Mouse (Mus musculus): Measurements from ENCODE around the gene Mroh8.
"Not testable (repeated sequence)": the region's sequence is repeated elsewhere in the genome, so short reads cannot be mapped to it uniquely, and the experiment has no call there.

The Mroh8 gene

GRCm38 (mm10) chr2:157287542-157287941, 8.2 kb upstream of the Mroh8 start:
- peak; percentile 69 for DNase-seq

DNA sequence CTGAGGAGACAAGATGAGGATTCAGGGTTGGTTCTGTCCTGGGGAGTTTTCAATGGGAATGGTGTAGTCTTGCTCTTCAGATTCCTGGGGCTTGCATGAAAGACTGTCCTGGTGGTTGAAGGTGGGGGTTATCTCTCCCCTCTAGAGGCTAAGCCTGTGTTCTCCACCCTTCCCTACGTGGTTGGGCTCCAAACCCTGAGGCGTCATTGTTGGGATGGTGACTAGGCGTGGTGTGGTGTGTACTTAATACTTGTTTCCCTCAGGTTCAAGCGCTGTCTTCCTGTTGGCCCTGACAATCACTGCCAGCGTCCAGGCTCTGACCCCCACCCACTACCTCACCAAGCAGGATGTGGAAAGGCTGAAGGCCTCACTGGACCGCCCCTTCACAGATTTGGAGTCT, 4.0 kb upstream of the Mroh8 start:
- no peak for DNase-seq

GRCm38 (mm10) chr2:157278717-157279415, 483 bp downstream of the Mroh8 start, which contains the start of gene Rpn2:
Gene Rpn2, plus strand, starts transcription at chr2:157279017.
- DNase-seq: peak; percentile 97

- DNase-seq: no peak
These were observed 15.5 kb downstream of the Mroh8 start for GRCm38 (mm10) chr2:157263832-157264231.

DNA sequence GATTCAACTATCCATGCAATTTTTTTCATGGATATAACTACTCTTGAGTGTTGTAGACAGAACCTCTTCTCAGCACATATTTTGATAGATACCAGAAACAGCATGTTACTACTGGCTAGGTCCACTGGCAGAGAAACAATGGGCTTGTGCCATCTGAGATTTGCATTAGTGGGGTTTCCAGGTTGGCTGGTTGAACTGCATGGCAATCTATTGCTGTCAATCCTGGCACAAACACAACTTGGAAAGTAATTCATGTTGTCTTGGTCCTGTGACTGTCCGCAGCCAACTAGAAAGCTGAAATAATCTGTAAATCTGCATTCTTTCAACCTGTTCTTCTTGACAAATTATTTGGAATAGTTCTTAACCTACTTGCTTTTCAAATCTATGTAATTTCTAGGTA, 16.2 kb downstream of the Mroh8 start:
- DNase-seq: no peak

GRCm38 (mm10) chr2:157262506-157262905, 16.8 kb downstream of the Mroh8 start:
- no peak for DNase-seq

DNA sequence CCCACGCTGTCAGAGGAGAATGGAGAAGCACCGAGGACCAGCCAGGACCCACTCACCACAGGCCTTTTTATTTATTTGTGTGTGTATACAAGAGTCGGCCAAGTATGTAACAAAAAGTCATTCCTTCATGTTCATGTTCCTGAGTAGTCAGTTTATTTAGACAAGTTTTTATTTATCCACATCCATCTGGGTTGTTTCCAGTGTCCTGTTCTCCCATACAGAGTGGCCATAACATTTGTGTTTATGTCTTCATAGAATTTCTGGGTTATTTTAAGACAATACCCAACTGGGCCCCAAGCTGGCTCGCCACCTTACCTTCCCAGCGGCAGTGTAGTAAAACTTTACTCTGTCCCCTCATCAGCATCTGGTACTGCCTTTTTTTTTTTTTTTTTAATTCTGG, 17.4 kb downstream of the Mroh8 start:
- DNase-seq: no peak

DNA sequence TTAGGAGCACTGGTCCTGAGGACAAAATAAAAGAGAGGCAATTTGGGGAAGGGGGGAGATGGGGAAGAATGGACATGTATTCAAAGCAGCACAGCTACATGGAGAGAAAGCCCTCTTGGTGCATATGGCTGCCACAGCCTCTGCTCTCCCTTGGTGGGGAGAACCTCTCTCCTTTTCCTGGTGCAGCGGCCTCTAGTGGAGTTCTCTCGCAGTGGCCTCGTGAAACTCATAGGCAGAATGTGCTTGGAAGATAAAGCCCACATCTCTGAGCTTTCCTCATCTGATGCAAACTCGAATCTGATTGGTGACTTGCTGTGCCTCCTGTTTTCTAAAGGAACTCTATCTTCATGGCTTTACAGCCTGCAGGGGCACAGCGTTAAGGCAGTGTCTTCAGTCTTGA, 19.6 kb downstream of the Mroh8 start:
- peak; percentile 79 for DNase-seq

DNA sequence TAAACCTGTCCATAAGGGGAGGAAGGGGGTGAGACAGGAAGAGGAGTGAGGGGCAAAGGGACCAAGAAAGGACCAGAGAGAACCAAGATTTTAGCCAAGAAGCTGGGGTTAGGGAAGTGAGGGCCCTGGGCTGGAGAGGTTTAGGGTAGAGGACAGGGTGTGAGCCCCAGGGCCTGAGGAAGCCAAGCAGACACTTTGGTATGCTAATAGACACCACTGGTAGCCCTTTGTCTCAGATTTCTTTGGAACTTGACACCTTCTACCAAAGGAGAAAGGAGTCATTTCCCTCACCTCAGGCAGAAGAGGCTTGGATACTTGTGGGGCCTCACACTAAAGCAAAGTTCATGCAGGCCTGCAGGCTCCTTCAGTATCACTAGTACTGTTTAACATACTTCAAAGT, 31.2 kb downstream of the Mroh8 start:
- no peak for DNase-seq

DNA sequence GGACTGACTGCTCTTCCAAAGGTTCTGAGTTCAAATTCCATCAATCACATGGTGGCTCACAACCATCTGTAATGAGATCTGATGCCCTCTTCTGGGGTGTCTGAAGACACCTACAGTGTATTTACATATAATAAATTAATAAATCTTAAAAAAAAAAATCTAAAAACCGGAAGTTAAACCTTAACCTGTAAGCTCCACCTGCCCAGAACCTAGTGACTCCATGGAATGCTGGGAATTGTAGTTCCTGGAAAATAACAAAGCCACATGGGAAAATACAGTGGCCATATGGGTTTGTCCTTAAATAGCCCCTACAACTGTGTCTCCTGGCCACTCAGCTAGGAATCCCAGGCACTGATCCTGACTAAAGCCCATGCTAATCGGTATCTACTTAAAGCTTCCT, 33.7 kb downstream of the Mroh8 start:
- DNase-seq: no peak

DNA sequence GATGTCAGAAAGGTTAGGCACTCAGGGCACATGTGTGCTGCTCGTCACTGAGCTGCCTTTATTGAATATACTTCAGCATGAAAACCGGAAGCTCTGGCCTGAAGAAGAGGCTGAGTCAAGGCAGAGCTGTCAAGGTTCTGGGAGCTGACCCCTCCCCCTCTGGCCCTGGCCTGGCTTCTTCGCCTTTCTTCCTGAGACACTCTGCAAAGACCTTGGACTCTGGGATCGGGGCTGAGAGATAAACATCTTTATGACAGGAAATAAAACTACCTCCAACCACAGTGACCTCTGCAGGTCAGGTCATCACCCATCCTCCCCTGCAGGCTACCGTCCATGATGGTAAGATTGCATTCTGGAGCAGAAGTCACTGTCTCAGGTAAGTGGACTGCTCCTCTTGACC, 34.3 kb downstream of the Mroh8 start:
- no peak for DNase-seq

DNA sequence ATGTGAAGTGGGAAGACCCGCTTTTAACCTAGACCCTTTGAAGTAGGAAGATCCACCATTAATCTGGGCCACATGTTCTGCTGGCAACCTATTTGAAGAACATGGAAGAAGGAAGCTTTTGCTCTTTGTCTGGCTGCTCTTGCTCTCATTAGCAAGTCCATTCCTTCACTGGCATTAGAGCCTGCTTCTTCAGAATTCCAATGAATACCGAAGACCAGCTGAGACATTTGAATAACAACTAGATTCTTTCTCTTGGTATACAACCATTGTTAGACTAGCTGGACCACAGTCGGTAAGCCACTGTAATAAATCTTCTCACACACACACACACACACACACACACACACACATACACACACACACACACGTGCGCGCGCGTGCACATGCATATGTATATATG, 43.4 kb downstream of the Mroh8 start:
- DNase-seq: no peak

DNA sequence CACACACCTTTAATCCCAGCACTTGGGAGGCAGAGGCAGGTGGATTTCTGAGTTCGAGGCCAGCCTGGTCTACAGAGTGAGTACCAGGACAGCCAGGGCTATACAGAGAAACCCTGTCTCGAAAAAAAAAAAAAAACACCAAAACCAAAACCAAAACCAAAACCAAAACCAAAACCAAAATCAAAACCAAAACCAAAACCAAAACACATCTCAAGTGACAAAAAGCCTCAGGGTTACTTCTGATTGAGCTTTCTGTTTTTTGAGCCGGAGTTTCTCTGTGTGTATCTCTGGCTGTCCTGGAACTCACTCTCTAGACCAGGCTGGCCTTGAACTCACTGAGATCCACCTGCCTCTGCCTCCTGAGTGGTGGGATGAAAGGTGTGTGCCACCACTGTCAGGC, 57.4 kb downstream of the Mroh8 start:
- DNase-seq: not testable (repeated sequence)

- DNase-seq: no peak
These were observed 59.2 kb downstream of the Mroh8 start for GRCm38 (mm10) chr2:157220108-157220507.

- DNase-seq: peak; percentile 20
These were observed 67.6 kb downstream of the Mroh8 start for GRCm38 (mm10) chr2:157211731-157212130.

- DNase-seq: peak; percentile 92
These were observed 74.8 kb downstream of the Mroh8 start, which contains the start of gene Rbl1 for GRCm38 (mm10) chr2:157204366-157205218. Gene Rbl1, minus strand, starts transcription at chr2:157204534.

GRCm38 (mm10) chr2:157203459-157204365, 75.6 kb downstream of the Mroh8 start:
- peak; percentile 53 for DNase-seq

GRCm38 (mm10) chr2:157203026-157203425, 76.3 kb downstream of the Mroh8 start:
- DNase-seq: no peak

DNA sequence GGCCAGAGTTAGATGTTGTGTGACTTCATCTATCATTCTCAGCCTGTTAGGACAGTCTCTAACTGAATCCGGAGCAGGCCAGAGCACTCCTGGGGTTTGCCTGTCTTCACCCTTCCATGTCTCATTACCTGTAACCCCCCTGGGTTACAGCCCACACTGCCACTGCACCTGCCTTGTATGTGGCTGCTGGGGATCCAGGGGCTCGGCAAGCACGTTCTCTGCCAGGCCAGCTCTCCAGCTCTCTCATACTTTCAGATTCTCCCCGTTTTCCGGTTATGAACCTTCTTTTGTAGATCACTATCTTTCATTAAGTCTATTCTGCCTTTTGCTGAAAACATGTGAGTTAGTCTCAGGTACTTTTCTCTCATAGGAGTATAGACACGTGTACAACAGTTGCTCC, 77.0 kb downstream of the Mroh8 start:
- no peak for DNase-seq

GRCm38 (mm10) chr2:157201081-157201830, 78.1 kb downstream of the Mroh8 start:
- peak; percentile 75 for DNase-seq

DNA sequence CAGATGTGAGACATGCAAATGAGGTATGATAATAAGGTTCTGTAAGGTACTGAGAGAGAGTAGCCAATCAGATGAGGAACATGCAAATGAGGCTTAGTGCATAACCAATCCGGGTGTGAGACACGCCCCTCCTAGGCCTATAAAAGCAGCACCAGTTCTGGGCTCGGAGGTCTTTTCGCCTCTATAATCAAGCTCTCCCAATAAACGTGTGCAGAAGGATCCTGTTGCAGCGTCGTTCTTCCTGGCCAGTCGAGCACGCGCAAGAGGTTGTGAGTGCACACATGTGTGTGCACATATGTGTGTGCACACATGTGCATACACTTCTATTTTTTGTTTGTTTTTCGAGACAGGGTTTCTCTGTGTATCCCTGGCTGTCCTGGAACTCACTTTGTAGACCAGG, 80.9 kb downstream of the Mroh8 start:
- DNase-seq: not testable (repeated sequence)

GRCm38 (mm10) chr2:157190651-157191050, 88.7 kb downstream of the Mroh8 start:
- DNase-seq: no peak

Data from lung, postnatal 36 days (tissue).